Mouse (Mus musculus) stomach, postnatal 0 days (tissue): ENCODE data around the gene Ccna2. TPM values are rescaled to one million over a fixed set of nuclear protein-coding genes. Genes with fewer than 3 reads are reported as not detected.

ENCODE experiments used
- ATAC-seq: fragments of 200-750 bp; cut with Nextera tagmentation; 2 replicates; pipeline ENCODE4 v1.8.0; 2017; ENCODE audit not compliant: low FRiP score, low TSS enrichment
- DNase-seq: peaks from one replicate; pipeline ENCODE4 v3.0.0-alpha.2; 2016; ENCODE audit warnings: low spot score
- H3K27ac ChIP-seq: fragments of 300-500 bp; sonication (generic); replicated peaks from 2 replicates; pipeline ENCODE4 v1.5.1; 2014; ENCODE audit warnings: mild to moderate bottlenecking, control low read depth
- H3K27me3 ChIP-seq: fragments of 300-500 bp; sonication (generic); 2 replicates; pipeline ENCODE4 v1.6.1; 2014; ENCODE audit warnings: low read length; ENCODE audit not compliant: control insufficient read depth, insufficient read depth
- H3K36me3 ChIP-seq: fragments of 300-500 bp; sonication (generic); 2 replicates; pipeline ENCODE4 v1.6.1; 2014; ENCODE audit warnings: low read length, mixed read lengths; ENCODE audit not compliant: control insufficient read depth, insufficient read depth
- H3K4me1 ChIP-seq: fragments of 300-500 bp; sonication (generic); replicated peaks from 2 replicates; pipeline ENCODE4 v1.6.1; 2014; ENCODE audit warnings: antibody characterized with exemption; ENCODE audit not compliant: control insufficient read depth, insufficient read depth
- H3K4me2 ChIP-seq: fragments of 300-500 bp; sonication (generic); replicated peaks from 2 replicates; pipeline ENCODE4 v1.6.1; 2014; ENCODE audit warnings: low read depth, mild to moderate bottlenecking, control low read depth, moderate library complexity
- H3K4me3 ChIP-seq: fragments of 300-500 bp; sonication (generic); 2 replicates; pipeline ENCODE4 v1.5.1; 2014; ENCODE audit warnings: low read depth, low read length, control low read depth
- H3K9ac ChIP-seq: fragments of 300-500 bp; sonication (generic); 2 replicates; pipeline ENCODE4 v1.6.1; 2014; ENCODE audit warnings: mild to moderate bottlenecking, low read length, control low read depth, mixed read lengths
- H3K9me3 ChIP-seq: fragments of 300-500 bp; sonication (generic); 2 replicates; pipeline ENCODE4 v1.6.1; 2016; ENCODE audit warnings: low read length; ENCODE audit not compliant: control insufficient read depth
- CTCF ChIP-seq: IDR thresholded peaks from 2 replicates; pipeline ENCODE4 v1.5.1; 2016; ENCODE audit warnings: antibody characterized with exemption, low read depth, mild to moderate bottlenecking, moderate library complexity
- EP300 ChIP-seq: optimal IDR thresholded peaks from 2 replicates; pipeline ENCODE3; 2016; ENCODE audit warnings: antibody characterized with exemption
- WGBS: fragments of 180-500 bp; shearing (Covaris S2); extraction: QIAGEN DNeasy Blood & Tissue Kit; methylation state at CpG from one replicate; pipeline ENCODE4 v1.1.7; 2014; 5-methylcytosine and 5-hydroxymethylcytosine counted together
- polyA plus RNA-seq: library from polyadenylated mRNA; unstranded; fragments of >200 nt; fragmentation: Nextera tagmentation; extraction: Ambion mirVana; gene quantifications from 2 replicates; pipeline ENCODE4 v1.2.1, GENCODE M21; 2015

The Ccna2 gene
- 33.0 and 40.4 TPM in 2 replicates for polyA plus RNA-seq

- 0 out of 2 replicates have a peak, but pooled peaks cover 2% of the 10 kb centered on the region for H3K4me1 ChIP-seq
- peaks cover 5% of the 10 kb centered on the region for H3K36me3 ChIP-seq
- under 1% methylated on average over 59 of the region's 60 CpGs for WGBS
- H3K9ac ChIP-seq = peak within 1 kb of the TSS; percentile 73
- no peaks in the 10 kb centered on the region for H3K27me3 ChIP-seq
- H3K9me3 ChIP-seq = no peaks in the 10 kb centered on the region
- peak within 1 kb of the TSS; percentile 74 for H3K27ac ChIP-seq
- TF ChIP-seq EP300 = no peak
- TF ChIP-seq CTCF = peak; percentile 84
- H3K4me3 ChIP-seq = peak within 1 kb of the TSS; percentile 84
- peak; percentile 100 for ATAC-seq
- H3K4me2 ChIP-seq = peak within 1 kb of the TSS; percentile 98
- DNase-seq = peak; percentile 99
Observed at GRCm38 (mm10) chr3:36571827-36572378, at the start of gene Ccna2. Gene Ccna2, minus strand, starts transcription at chr3:36572150.

DNA sequence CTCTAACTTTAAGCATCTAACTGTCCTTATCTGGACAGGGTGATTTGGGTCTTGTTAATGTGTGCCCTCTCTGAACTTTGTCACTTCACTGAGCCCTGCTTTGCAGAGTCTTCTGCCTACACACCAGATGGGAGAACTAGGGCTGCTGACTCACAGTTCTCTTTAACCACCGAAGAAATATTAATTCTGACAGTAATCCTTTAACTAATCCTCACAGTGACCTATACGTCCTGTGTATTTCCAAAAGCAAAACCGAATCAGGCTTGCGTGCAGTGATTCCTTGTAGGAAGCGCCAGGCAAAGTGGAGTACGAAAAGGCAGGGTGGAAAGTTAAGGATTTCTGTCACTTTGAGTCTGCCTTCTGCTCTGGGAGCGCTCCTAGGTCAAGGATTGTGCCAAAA lies 46.2 kb upstream of the Ccna2 start:
- Histone ChIP-seq H3K4me2 (no peak overlapping the region), H3K4me3 (no peak overlapping the region), H3K4me1 (no peaks in the 10 kb centered on the region), H3K9me3 (no peaks in the 10 kb centered on the region), H3K9ac (no peak overlapping the region), H3K36me3 (no peaks in the 10 kb centered on the region), H3K27ac (no peak overlapping the region), H3K27me3 (no peaks in the 10 kb centered on the region)
- DNase-seq = no peak
- 55% methylated on average over 7 of the region's 7 CpGs for WGBS
- no peak for ATAC-seq
- TF ChIP-seq EP300 (no peak), CTCF (no peak)

- Histone ChIP-seq H3K9me3 (no peaks in the 10 kb centered on the region), H3K4me3 (no peak overlapping the region), H3K9ac (no peak overlapping the region), H3K36me3 (no peaks in the 10 kb centered on the region), H3K4me2 (peak overlapping the region; percentile 83), H3K27me3 (no peaks in the 10 kb centered on the region), H3K27ac (no peak overlapping the region), H3K4me1 (no peaks in the 10 kb centered on the region)
- no peak for DNase-seq
- TF ChIP-seq CTCF = no peak
- no peak for TF ChIP-seq EP300
- WGBS = 75% methylated on average over 5 of the region's 5 CpGs
- ATAC-seq = no peak
Observed at GRCm38 (mm10) chr3:36613908-36614255, 41.9 kb upstream of the Ccna2 start.

- WGBS = 3% methylated on average over 38 of the region's 38 CpGs
- TF ChIP-seq CTCF (peak; percentile 24), EP300 (no peak)
- Histone ChIP-seq H3K27me3 (no peaks in the 10 kb centered on the region), H3K27ac (no peak within 1 kb of the TSS), H3K9me3 (no peaks in the 10 kb centered on the region), H3K4me2 (peak within 1 kb of the TSS; percentile 83), H3K4me3 (peak within 1 kb of the TSS; percentile 64), H3K9ac (peak within 1 kb of the TSS; percentile 73), H3K36me3 (no peaks in the 10 kb centered on the region), H3K4me1 (no peaks in the 10 kb centered on the region)
- ATAC-seq (peak; percentile 98), DNase-seq (peak; percentile 91)
Observed at GRCm38 (mm10) chr3:36613202-36613907, 41.4 kb upstream of the Ccna2 start, which contains the start of gene Bbs7. Gene Bbs7, minus strand, starts transcription at chr3:36613477.

DNA sequence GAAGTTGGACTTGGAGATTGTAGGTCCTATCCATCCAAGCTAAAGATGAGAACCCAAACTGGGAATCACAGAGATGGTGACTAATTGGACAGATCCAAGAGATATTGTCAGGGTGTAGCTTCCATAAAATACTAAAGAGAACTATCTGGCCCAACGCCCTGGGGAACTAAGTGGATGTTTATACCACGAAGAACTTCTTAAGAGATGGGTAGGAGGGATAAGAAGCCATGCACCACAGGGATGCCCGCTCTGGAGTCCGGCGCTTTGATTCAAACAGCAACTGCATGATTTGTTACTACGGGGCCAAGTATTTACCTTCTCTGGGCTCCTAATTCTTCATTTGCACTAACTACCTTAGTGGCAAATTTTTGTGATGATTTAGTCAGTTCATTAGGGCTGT lies 40.7 kb upstream of the Ccna2 start:
- DNase-seq = no peak
- Histone ChIP-seq H3K27me3 (no peaks in the 10 kb centered on the region), H3K36me3 (no peaks in the 10 kb centered on the region), H3K4me2 (peak overlapping the region; percentile 83), H3K27ac (no peak overlapping the region), H3K4me1 (no peaks in the 10 kb centered on the region), H3K9me3 (no peaks in the 10 kb centered on the region), H3K9ac (peak overlapping the region; percentile 73), H3K4me3 (peak overlapping the region; percentile 64)
- no peak for ATAC-seq
- TF ChIP-seq EP300 (no peak), CTCF (no peak)
- 6% methylated on average over 6 of the region's 6 CpGs for WGBS
